Mouse (Mus musculus) liver, postnatal 0 days (tissue): ENCODE measurements around the gene Mug1.
"Not testable (repeated sequence)": the region's sequence is repeated elsewhere in the genome, so short reads cannot be mapped to it uniquely, and the experiment has no call there.

Source experiments
- CTCF ChIP-seq: sonication (generic); IDR thresholded peaks from 2 replicates; pipeline ENCODE4 v1.5.1; 2016; ENCODE audit warnings: antibody characterized with exemption, low read depth
- EP300 ChIP-seq: IDR thresholded peaks from 2 replicates; pipeline ENCODE4 v1.6.1; 2016; ENCODE audit warnings: antibody characterized with exemption, low read depth, mild to moderate bottlenecking

- not testable (repeated sequence) for TF ChIP-seq CTCF, EP300
Measured at GRCm38 (mm10) chr6:121838271-121838670, at the start of gene Mug1.
